Mouse (Mus musculus) urinary bladder, postnatal 14 days (tissue): ENCODE measurements at regions not wholly inside any gene's neighbourhood (a gene's known extent, or its start where the extent isn't known, plus 50 kb on each side); places are given as distances from the start of the nearest gene placed in this dataset.

Source experiments
- DNase-seq: peaks from one replicate; pipeline ENCODE4 v3.0.0; 2021; ENCODE audit warnings: low spot score

DNA sequence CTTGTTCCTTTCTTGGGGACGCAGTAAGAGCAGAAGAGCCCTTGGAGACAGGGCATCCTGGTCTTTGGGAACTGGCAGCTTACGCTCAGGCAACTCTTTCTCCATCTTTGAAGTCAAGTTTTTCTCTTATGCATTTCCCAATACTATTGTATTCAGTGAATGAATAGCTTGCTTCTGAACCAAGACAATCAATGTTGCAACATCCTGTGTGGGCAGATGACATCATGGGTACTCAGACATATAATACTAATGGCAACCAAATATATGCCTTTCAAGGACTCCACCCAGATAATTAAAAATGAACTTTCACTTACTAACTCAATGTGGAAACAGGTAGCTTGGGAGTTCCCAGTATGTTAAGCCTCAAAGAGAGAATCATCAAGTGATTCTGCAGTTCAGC is 104.6 kb downstream of the Ngf start:
- no peak for DNase-seq

DNA sequence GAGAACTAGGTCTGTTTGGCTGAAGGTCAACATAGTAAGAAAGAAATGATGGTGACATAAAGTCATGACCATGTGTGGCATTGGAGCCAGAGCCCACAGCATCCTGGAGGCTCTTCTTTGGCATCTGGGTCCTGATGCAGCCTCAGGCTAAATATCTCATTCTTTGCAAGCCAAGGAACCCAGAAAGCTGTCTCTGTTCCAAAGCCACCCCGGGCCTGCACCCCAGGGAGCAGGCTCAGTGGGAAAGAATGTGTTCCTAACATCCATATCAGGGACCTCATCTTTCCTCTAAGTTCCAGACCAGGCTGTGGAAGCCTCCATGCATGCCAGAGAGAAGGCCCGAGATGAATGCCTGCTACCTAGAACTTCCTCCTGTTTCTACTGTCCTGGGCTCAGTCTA is 107.2 kb downstream of the Ngf start:
- DNase-seq = no peak

DNA sequence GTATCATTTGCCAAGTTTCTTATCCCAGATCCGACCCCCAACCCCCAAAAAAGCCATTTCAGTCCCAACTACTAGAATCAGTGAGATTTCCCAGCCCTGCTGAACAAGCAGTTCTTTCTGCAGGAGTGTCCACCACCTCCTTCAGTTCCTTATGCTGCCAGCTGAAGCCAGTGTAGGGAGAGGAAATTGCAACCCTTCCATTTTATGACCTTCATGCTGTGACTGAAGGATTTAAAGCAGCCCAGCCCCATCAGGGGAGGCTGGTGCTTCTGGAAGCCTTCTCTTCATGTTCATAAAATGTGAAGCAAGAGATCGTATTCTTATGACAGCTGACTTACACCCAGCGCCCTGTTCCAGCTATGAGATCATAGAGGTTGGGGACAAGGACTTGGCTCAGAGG is 112.1 kb downstream of the Ngf start:
- no peak for DNase-seq

DNA sequence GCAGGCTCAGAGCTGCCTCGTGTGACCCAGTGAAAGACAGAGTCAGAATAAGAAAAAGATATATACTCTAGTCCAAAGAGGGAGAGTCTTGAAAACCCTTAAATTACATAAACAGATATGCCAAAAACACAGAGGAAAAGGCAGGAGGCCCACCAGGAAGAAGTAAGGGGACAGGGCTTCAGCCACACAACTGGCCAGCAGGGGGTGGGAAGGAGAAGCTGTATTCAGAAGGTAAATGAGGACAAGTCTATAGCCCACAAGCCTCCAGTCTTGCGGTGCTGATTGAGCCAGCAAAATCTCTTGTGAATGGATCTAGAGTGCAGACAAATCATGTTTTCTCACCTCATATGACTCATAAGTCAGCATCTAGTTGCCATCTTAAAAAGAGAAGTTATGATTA is 115.4 kb downstream of the Ngf start:
- no peak for DNase-seq

DNA sequence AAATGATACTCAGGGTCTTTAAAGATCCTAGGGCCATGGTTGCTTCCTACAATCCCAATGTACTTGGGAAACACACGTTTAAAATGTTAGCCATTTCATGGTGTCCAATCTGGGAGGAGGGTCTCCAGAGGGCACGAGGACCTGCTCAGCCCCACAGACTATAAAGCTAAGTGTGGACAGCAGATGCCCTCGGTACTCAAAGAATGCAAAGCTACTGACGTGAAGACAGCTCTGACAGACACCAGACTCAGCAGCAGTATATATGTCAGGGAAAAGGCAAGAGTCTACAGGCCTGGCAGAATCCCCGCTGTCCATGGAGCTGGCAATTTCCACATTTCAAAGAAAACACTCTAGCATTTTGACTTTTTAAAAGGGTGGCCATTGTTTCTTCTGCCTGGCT is 116.5 kb downstream of the Ngf start:
- DNase-seq = no peak

DNA sequence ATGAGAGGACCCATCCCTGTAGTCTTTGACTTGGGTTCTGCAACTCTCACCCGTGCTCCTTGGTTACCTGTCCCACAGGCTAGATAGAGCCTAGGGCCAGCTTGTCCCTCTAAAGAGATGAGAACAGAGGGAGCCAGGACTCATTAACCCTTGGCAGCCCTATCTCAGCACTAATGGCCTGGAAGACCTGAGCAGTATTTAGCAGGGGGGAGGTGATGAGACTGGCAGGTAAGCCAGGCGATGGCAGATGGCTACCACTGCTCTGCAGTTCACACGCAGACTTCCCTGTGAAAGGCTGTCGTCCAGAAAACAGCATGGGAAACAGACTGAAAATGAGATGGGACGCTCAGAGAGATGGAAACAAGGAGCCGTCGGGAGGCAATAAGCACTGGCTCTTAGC is 122.3 kb downstream of the Ngf start:
- no peak for DNase-seq

DNA sequence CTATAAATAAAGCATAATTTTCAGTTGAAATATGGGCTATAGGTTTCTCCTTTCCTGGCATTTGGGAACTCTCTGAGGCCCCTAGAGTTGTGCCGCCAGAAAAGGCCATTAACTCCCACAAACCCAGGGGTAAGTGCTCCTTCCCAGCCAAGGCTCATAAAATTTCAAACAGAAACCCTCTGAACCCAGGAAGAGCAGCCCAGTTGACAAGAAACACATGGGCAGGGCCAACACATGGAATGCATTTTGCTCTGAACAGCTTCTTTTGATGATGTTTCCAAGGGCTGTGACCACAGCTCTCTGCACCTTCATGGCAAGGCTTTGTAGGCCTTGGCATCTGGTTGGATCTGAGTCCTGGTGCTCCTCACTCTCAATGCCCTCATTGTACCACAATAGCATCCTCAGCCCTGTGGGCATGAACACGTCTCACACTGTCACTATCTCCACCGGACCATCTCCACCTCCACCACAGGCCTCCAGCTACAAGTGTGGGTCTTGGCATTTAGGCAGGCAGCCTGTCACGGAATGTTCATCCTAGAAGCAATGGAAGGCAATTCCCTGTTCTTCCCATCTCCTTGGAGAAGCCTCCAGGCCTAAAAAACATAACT is 127.3 kb downstream of the Ngf start:
- DNase-seq = no peak

DNA sequence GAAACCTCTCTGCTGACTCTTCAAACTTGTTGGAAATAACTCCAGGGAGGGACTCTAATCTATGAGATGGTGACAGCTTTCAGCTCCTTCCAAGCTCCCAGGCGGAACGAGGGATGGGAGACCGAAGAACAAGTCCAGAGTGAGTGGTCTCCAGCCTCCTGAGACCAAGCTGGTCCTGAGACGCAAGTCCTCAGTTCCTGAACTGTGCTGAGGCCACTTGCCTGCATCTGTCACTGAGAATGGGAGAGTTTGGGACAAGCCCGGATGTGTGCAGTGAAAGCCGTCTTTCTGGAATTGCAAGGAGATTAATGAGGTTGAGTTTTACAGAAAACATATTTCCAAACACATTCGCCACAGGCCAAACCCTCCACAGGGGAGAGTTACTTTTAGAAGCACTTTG is 129.3 kb downstream of the Ngf start:
- no peak for DNase-seq

DNA sequence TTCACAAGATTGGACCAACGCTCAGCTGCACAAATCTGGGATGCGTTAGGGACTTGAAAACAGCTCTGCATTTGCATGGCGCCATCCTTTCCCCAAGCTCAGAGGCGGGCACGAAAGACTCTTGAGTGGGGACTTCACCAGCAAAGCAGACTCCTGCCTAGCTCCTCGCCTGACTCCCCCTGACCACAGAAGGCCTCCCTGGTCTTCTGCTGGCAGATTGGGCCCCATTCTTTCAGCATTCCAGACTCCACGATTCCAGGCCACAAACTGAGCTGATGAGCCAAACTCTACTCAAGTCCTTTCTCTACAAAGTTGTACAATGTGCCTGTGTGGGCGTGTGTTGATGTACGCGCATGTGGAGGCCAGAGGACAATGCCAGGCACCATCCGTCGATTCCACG is 131.6 kb upstream of the Tspan2 start:
- DNase-seq = no peak

DNA sequence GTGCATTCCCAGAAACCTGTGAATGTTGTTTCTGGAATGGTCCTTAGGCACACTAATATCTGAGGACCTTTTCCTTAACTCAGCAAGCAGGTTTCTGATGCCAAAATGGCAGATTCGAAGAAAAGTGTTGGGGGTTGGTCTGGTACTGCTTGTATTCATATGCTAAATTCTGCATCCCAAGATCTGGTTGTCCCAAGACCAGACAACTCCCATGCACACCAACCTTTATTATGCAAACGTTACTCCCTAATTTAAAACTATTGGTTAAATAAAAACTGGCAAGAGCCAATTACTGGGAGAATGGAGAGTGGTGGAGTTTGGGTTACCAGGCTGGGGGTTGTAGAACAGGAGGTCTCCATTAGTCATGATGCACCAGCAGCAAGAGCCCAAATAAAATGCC is 129.0 kb upstream of the Tspan2 start:
- no peak for DNase-seq

DNA sequence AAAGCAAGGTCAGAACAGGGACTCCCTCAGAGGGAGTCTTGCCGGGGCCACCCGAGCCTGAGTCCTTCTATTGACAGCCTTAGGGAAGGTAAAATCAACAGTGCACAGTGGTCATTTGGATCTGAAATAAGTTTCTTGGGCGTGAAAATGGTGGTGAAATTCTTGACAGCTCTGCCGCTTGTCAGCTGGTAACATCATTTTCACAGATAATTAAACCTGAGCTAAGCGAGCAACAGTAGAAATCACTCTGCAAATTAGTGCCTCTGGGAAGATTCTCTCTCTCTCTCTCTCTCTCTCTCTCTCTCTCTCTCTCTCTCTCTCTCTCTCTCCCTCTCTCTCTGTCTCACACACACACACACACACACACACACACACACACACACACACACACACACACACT is 123.4 kb upstream of the Tspan2 start:
- DNase-seq = no peak

DNA sequence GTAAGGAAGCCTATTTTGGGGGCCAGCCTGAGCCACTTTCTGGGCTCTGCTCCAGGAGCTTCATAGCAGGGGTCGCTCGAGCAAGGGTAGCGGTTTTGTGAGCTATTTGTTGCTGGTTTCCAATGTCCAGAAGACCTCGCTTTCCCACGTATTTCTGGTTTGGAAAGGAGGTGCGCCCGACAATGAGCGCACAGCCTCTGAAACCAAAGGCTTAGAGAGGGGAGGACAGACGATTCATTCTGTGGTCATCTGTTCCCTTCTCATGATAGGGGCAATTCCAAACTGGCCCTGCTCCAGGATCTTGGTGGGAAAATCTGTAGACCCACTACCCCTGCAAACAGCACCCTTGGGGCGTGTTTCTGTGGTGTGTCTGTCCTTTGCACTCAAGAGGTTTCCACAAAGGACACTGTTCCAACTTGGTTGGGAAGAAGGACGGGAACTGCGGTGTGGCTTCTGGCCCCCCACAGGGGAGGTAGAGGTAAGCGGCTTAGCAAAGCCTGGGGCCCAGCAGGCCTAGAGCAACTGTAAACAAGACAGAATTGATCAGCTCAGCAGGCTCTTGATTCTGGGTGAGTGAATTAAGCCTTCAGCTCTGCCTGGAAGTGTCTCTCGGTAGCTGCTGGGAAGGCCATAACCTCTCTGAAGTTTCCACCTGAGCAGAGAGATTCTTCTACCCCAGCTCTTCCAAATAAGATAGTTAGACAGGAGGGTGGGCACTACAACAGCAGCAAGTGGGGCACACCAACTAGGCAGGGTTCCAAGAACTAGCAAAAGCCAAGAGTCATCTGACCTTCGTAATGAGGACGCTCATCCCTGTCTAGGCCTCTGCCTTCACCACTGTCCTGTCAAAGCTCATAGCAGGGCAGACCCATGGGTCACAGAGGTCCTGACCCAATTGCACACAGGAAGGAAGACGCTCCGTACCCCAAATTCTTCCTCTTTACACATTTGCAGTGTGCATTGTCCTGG is 122.6 kb upstream of the Tspan2 start:
- DNase-seq = no peak

DNA sequence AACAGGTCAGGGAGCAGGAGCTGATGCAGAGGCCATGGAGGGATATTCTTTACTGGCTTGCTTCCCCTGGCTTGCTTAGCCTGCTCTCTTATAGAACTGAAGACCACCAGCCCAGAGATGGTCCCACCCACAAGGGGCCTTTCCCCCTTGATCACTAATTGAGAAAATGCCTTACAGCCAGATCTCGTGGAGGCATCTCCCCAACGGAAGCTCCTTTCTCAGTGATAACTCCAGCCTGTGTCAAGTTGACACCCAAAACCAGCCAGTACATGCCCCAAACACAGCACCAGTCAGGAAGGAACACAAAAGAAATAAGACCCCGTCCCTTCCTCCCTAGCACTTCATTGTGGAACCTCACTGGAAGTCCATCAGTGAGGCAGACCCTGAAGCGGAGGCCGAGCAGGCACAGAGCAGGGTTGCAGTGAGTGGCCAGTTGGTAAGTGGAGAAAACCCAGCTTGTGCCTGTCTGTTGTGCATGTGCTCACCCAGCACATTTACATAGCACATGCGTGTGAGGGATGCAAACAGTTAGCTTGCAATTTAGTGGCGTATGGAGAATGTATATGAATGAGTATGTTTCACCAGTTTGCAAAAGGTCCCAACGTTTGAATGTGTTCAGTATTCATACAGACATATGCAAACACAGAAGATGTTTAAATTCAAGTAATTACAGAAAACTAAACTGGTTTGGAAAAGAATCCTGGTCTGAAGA is 114.5 kb upstream of the Tspan2 start:
- no peak for DNase-seq

DNA sequence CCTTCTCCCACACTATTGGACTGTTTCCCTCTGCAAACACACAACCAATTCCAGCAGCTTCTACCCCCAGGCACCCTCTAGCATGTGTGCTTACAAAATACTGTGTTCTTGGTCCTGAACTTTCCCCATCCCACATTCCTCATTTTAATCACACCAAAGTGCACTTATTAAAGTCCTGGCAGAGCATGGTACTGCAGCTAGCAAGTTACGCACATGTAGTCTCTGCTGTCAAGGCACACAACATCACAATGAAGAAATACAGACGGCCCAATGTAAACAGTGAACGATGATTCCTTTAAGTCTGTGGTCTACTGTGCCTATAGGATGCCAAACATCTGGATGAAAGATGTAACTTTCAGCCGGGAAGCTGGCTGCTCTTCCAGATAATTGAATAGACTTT is 98.3 kb upstream of the Tspan2 start:
- no peak for DNase-seq

DNA sequence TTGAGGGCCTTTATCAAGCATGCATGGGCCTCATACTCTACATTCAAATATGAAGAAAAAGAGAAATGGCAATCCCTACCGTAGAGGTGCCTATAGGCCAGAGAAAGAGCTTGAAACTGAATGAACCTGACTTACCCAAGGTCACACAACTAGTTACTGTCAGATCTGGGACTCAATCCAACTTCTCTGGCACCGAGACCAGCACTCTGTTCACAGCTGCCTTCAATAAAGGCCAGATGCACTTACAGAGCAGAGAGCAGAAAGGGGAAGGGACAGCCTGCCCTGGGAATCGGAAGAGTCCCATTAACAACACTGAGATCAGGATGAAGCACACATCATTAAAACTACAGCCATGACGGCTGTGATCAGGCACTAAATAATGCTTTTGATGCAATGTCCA is 97.7 kb upstream of the Tspan2 start:
- no peak for DNase-seq

DNA sequence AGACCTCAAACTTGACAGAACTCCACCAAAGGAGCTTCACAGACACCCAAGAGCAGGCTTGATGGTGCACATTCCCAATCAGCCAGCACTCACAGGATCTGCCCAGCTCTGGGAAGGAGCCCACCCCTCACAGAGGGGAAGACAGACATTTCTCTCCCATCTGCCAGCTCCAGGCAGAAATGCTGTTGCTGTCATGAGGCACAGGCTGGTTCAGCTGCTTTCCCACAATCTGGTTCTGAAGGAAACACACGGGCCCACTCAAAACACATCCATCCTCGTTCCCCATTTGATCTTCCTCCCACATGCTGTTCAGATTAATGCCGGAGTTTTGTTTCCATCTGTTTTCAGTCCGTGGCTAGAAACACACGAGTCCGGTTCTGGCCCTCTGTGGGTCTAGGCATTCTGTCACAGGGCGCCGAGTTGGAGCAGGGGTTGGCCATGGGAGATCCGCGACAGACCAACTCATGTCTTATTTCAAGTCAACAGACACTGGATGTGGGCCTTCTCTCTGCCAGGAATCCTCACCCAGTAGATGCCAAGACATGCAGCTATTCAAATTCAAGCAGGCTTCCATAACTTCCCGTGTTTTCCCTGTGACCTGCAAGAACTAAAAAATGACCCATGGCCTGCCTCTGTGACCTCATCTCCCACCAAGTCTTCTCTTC is 89.9 kb upstream of the Tspan2 start:
- DNase-seq = no peak

DNA sequence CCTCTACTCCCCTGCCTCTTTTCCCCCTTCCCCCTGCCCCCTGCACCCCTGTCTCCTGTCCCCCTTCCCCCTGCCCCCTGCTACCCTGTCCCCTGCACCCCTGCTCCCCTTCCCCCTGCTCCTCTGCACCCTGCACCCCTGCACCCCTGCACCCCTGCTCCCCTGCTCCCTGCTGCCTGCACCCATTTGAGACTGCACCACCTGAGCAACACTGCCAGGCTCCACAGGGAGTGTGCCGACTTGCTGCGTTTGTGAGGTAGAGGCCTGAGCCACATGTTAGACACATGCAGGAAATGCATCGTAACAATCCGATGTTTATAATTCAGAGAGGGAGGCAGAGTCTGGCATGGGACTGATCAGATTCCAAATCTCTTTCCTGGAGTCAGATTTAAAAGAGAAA is 85.9 kb upstream of the Tspan2 start:
- DNase-seq = no peak

DNA sequence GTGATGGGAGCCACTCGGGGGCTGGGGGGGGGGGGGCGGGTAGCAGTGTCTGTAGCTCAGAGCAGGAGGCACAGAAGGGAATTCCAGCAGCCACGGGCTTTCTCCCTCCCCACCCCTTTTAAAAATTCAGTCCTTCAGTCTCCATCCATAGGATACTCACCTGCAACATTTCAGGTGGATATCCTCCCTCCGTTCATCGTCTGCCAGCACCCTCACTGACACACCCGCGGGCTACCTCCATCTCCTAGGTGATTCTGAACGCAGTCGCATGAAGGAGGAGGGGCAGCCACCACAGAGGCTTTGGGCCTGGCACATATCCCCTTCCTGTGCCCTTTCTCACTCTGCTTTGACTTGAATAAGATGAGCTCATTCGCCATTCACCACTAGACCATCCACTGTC is 79.4 kb upstream of the Tspan2 start:
- DNase-seq = no peak

DNA sequence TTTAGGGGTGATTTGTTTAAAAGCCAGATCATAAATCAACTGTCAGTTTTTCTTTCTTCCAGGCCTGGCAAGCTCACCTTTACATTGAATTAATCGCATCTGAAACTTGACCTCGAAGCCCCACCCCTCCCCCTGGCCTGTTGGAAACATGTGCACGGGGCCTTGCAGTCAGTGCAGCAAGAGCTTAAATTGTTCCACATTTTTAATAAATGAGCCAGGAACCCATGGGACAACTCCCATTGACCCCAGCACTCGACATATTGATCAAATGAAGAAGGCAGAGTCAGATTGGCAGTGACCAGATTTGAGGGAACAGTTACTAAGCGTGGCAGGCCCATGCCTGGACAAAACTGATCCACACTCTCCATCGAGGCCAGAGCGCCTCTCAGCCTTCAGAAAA is 77.2 kb upstream of the Tspan2 start:
- DNase-seq = no peak

DNA sequence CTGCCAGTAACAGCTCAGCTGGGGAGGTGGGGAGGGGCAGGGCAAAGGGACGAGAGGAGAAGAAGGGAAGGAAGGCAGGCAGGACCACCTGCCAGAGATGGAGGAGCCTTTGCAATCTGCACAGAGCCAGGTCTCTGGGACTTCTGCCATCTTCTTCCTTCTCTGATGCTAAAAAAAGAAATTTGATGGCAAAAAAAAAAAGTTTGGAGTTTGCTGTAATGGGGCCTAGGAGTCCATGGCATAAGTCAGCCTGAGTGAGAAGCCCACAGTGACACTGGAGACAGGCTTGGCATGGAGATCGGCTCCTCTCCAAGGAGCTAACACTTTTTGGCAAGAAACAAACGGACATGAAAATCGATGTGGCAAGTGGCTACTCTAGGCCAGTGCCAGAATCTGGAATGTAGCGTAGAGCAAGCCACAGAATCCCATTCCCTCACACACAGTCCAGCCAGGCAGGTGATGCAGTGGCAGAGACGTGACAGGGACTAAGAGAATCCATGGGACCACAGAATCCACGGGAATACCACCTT is 76.7 kb upstream of the Tspan2 start:
- DNase-seq = no peak

DNA sequence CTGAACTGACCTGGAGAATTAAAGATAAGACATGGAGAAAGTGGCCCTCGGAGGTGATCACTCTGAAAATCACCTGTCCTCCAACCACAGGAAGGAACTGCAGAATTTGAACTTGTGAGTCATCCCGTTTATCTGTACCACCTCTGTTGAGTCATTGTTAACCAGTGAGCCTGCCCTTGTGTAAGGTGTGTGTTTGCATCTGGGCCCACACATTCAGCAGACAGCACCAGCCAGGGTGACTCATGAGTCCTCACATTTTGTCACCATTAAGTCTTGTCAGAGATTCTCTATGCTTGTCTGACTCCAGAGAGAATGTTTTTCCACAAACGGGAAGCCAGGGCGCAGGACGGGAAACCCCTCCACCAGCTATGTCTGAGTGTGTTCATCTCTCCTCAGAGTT is 75.0 kb upstream of the Tspan2 start:
- no peak for DNase-seq

DNA sequence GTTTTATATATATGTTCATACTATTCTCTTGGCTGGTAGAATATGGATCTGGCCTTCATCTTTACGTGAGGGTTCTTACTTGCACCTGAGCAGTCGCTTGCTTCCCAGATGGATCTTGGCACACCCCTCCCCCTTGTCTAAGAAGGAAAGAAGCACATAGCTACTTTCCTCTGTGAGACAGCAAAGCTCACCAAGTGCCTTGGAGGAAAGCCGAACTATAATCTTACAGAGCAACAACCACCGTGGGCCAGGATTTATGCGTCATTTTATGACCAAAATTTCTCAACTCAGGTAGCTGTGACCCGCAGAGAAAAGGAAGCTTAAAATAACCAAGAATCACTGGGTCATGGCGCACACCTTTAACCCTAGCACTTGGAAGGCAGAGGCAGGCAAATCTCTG is 73.0 kb upstream of the Tspan2 start:
- no peak for DNase-seq
